In the genomic region with DNA sequence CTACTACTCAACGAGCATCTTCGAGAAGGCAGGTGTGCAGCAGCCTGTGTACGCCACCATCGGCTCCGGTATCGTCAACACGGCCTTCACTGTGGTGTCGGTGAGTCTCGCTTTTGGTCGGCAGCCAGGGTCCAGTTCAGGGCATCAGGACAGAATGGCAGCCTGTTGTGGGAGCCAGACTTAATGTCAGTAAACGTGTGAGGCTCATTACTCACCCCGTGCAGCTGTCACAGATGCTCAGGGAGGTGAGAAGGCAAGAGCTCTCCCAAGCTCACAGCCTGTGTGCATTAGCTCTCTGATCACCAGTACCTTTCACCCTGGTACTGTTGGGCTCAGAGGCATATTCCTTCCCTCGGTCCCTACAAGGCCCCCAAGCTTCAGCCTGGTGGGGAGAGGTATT, we compare ENCODE assay signal across 26 mouse cellular contexts. TPM values are rescaled to one million over a fixed set of nuclear protein-coding genes. Genes with fewer than 3 reads are reported as not detected.
"Had no signal": no experiment of that assay in that cellular context is flagged by ENCODE, and none has a peak within 500 bp of the region (broad histone marks: within the 10 kb centered on the region; RNA-seq: fewer than 3 reads in every experiment).

No protein-coding gene starts in this region.

- H3K4me2 ChIP-seq: heart, embryonic 11.5 days; heart, embryonic 13.5 days; heart, embryonic 15.5 days; hindbrain, embryonic 13.5 days; hindbrain, embryonic 15.5 days; kidney, embryonic 15.5 days; limb, embryonic 12.5 days had no signal

- H3K27ac ChIP-seq: heart, adult 2 months; heart, embryonic 13.5 days; heart, embryonic 15.5 days; hindbrain, embryonic 13.5 days; hindbrain, embryonic 15.5 days; hindbrain, postnatal 0 days; kidney, embryonic 15.5 days; kidney, postnatal 0 days; left cerebral cortex, adult 2 months; limb, embryonic 10.5 days; limb, embryonic 12.5 days had no signal

- DNase-seq: gastrocnemius, postnatal 14 days; gastrocnemius, postnatal 36 days; heart, adult 11 months; heart, adult 2 months; heart, postnatal 14 days; heart, postnatal 36 days; kidney, adult 11 months; kidney, adult 2 months; kidney, adult 9 months; kidney, postnatal 14 days; kidney, postnatal 36 days; layer of hippocampus, adult 9-11 months had no signal

- H3K9me3 ChIP-seq: heart, embryonic 13.5 days; heart, embryonic 15.5 days; hindbrain, embryonic 13.5 days; hindbrain, embryonic 15.5 days; kidney, embryonic 15.5 days; limb, embryonic 10.5 days; limb, embryonic 12.5 days had no signal

- H3K27me3 ChIP-seq: heart, embryonic 13.5 days; heart, embryonic 15.5 days; hindbrain, embryonic 13.5 days; hindbrain, embryonic 15.5 days; kidney, embryonic 15.5 days; limb, embryonic 12.5 days had no signal

- H3K4me3 ChIP-seq: heart, adult 2 months; heart, embryonic 13.5 days; heart, embryonic 15.5 days; hindbrain, embryonic 13.5 days; hindbrain, embryonic 15.5 days; kidney, embryonic 15.5 days; left cerebral cortex, adult 2 months; limb, embryonic 10.5 days; limb, embryonic 12.5 days had no signal

- ATAC-seq: hindbrain, postnatal 0 days; intestine, embryonic 16.5 days had no signal

- H3K9ac ChIP-seq: heart, embryonic 13.5 days; heart, embryonic 15.5 days; hindbrain, embryonic 13.5 days; hindbrain, embryonic 15.5 days; kidney, embryonic 15.5 days; limb, embryonic 12.5 days had no signal

RNA-seq across cellular contexts. Expression of a gene that starts 56.0 kb away (rescaled TPM):
- total RNA-seq: gastrocnemius, adult 18-20 months; gastrocnemius, adult 8-10 months; gastrocnemius, postnatal 36 days had no signal
